Mouse (Mus musculus) lung, postnatal 0 days (tissue): ENCODE data around the gene Dok1.

Source experiments
- CTCF ChIP-seq: IDR thresholded peaks from 2 replicates; pipeline ENCODE4 v1.5.1; 2016; ENCODE audit warnings: antibody characterized with exemption, mild to moderate bottlenecking
- EP300 ChIP-seq: IDR thresholded peaks from 2 replicates; pipeline ENCODE4 v1.6.1; 2016; ENCODE audit warnings: antibody characterized with exemption, mild to moderate bottlenecking, control low read depth

DNA sequence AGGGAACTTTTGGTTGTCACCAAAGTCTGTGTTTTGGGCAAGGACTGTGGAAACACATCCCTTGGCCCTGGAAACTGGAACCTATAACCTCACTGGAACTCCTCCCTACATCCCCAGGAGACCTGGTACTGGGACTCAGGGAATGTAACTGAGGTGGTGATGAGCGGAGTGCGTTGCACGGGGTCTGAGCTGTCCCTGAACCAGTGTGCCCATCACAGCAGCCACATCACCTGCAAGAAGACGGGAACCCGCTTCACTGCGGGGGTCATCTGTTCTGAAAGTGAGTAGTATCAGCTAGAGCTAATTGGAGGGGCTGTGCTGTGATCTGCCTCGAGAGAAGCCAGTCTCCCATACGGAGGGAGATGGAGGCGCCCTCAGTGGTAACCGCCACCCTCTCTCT is 16.1 kb upstream of the Dok1 start:
- TF ChIP-seq CTCF (no peak), EP300 (no peak)
